Mouse (Mus musculus): ENCODE data around the gene Tssc4.

DNA sequence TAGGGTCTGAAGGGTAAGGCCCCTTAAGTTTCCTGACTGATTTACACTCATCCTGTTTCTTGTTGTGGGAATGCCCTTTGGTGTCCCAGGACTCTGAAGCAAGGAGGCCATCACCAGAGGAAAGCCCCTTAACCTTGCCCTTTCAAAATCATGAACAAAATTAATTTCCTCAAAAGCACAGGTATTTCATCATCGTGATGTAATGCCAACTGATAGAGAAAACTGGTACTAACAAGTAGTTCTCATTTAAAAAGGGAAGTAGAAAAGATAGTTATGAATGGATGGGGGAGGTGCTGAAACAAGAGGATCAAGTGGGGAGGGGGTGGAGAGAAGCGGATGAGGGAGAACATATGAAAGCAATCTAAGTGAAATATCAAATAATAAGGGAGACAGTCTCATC, 45.5 kb upstream of the Tssc4 start:
- no peak for TF ChIP-seq CTCF (IDR thresholded peaks at IDR 0.05; ENCODE audit: control insufficient read depth, insufficient read depth, low read length)
- no peak for TF ChIP-seq POLR2A (IDR thresholded peaks at IDR 0.05; ENCODE audit: borderline replicate concordance, control insufficient read depth, low read depth, low read length)
